Mouse (Mus musculus): ENCODE data around the gene Aldh1l1. TPM values are rescaled to one million over a fixed set of nuclear protein-coding genes. Genes with fewer than 3 reads are reported as not detected.
"Not testable (repeated sequence)": the region's sequence is repeated elsewhere in the genome, so short reads cannot be mapped to it uniquely, and the experiment has no call there.

Gene Aldh1l1
- total RNA-seq, 1 experiment from 2014 or later: not detected

DNA sequence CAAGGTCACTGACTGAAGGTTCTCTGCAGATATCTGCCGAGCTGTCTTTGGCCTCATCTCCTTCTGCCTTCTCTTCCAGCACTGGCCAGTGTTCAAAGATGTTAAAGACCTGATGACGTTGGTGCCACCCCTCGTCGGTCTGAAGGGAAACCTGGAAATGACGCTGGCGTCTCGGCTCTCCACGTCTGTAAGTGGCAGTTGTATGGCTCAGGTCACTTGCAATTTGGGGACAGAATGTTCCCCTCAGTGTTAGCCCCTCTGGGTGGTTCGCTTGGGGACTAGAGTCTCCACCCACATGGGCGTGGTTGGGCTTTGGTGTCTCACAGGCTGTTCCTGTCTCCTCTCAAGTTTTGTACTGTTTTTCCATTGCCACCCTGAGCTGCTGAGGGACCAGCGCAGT is 138.5 kb downstream of the Aldh1l1 start:
- no peak for ATAC-seq (replicated peaks; ENCODE audit: insufficient number of reproducible peaks, low FRiP score, low TSS enrichment, poor library complexity, severe bottlenecking)

DNA sequence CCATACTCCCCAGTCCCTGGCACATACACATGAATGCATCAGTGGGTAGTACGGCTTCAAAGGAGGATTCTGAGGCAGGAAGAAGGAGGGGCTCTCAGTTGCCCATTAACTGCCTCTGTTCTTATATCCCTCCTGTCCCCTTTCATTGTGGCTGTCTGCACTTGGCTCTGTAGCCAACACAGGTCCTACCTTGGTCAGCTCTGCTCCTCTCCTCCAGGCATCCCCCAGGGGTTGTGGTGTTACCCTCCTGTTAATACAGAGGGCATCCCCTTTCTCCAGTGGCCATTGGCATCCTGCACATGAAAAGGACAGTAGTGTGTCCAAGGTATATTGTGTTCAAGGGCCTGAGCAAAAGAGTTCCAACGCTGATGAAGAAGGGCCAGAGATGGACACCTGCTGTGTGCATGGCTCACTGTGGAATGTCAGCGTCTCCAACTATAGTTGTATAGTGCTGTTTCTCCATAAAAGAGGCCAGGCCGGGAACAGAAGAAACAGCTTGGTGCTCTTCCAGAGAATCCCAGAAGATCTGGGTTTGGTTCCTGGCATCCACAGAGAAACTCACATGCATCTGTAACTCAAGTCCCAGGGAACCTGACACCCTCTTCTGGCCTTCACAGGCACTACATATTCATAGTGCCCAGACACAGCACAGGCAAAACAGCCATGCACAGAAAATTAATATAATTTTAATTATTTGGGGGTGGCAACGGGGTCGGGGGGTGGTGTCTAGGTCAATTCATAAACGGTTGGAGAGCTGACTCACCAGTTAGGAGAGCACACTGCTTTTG is 139.2 kb downstream of the Aldh1l1 start:
- ATAC-seq (replicated peaks; ENCODE audit: insufficient number of reproducible peaks, low FRiP score, low TSS enrichment, poor library complexity, severe bottlenecking): no peak

DNA sequence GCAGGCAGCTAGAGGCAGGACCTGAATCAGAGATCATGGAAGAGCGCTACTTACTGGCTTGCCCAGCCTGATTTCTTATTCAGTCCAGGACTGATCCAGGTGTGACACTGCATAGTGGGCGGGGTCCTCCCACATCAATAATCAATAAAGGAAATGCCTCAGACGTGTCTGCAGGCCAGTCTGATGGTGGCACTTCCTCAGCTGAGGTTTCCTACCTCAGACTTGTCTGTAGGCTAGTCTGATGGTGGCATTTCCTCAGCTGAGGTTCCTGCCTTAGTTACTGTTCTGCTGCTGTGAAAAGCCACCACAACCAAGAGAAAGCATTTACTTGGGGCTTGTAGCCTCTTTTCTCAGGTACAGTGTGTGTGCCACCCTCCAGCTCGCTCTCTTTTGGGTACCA is 141.3 kb downstream of the Aldh1l1 start:
- no peak for ATAC-seq (replicated peaks; ENCODE audit: insufficient number of reproducible peaks, low FRiP score, low TSS enrichment, poor library complexity, severe bottlenecking)

DNA sequence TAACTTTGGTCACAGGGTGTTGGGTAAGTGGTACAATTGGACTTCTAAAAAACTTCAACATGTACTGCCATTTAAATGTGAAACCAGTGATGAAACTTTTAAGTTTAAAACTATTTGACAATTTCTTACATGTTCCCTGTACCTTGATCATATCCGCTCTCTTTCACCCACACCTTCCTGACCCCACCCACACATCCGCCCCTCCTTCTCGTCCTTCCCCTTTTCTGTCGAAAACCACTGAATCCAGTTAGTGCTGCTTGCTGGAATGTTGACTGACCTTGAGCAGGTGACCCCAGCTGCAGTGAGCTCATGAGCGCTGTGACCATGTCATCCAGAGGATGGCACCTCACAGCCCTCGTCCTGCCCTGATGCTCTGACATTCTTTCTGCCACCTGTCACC is 143.3 kb downstream of the Aldh1l1 start:
- no peak for ATAC-seq (replicated peaks; ENCODE audit: insufficient number of reproducible peaks, low FRiP score, low TSS enrichment, poor library complexity, severe bottlenecking)

DNA sequence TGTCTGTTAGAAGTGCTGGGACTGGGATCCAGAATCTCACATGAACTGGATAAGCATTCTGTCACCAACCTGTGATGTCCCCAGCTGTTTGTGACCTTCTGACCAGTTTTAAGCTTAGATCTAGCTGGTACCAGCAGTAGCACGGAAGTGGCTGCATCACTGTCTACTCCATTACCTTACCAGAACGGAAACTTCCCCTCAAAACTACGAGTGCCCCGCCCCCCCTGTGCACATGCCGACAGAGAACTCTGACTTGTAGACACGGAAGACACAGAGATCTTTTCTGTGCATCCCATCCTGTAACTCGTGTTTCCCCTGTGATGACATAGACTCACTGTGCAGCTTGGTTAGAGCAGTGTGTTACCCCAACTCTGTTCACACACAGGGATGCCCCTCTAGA is 144.2 kb downstream of the Aldh1l1 start:
- no peak for ATAC-seq (replicated peaks; ENCODE audit: insufficient number of reproducible peaks, low FRiP score, low TSS enrichment, poor library complexity, severe bottlenecking)

DNA sequence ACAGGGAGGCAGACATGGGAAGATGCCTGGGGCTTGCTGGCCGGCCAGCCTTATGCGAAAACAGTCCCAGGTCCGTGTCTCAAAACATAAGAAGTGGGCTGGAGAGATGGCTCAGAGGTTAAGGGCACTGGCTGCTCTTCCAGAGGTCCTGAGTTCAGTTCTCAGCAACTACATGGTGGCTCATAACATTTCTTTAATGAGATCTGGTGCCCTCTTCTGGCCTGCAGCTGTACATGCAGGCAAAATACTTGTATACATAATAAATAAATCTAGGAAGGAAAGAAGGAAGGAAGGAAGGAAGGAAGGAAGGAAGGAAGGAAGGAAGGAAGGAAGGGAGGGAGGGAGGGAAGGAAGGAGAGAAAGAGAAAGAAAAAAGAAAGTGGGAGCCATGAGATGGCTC is 146.3 kb downstream of the Aldh1l1 start:
- ATAC-seq (replicated peaks; ENCODE audit: insufficient number of reproducible peaks, low FRiP score, low TSS enrichment, poor library complexity, severe bottlenecking): not testable (repeated sequence)

DNA sequence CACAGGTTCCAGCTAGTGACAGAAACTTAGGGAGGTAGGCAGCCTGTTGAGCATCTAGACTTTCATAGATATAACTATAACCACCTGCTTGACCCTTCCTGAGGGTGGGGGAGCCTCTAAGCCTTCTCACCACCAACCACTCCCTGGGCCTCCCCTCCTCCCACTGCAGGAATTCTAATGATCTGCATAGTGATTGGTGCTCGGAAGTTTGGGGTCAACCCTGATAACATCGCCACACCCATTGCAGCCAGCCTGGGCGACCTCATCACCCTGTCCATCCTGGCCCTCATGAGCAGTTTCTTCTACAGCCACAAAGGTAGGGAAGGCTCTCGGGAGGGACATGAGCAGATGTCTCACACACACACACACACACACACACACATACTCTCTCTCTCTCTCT is 148.9 kb downstream of the Aldh1l1 start:
- ATAC-seq (replicated peaks; ENCODE audit: insufficient number of reproducible peaks, low FRiP score, low TSS enrichment, poor library complexity, severe bottlenecking): no peak

DNA sequence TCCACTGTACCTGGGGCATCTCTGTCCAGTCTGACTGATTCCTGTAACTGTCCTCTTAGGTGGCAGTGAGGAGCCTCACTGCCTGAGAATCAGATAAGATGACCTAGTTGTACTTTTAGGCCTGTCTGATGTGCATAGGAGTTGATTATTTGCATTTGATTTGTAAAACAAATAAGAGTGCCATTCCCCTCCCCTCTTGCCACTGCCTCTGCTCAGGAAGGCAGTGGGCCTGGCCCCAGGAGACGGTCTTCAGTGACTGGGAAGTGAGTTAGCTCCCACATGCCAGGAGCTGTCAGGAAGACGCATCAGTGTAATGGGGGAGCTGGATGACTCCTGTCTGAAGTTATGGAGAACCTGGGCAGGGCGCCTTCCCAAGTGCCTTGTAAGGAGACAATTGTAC is 149.4 kb downstream of the Aldh1l1 start:
- ATAC-seq (replicated peaks; ENCODE audit: insufficient number of reproducible peaks, low FRiP score, low TSS enrichment, poor library complexity, severe bottlenecking): no peak

DNA sequence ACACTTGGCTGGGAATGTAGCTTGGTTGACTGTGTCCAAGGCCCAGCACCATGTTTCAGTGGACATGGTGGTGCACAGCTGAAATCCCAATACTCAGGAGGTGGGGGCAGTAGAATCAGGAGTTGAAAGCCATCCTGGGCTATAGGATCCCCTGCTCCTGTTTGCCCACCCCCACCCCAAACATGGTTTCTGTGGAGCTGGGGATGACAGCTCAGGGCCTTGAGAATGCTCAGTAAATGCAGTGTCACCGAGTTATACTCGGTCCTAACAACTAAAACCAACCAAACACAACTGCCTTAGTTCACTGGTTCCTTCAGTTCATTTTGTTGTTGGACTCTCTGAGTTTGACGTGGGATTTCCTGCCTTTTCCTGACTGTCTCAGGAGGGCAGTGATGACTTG is 156.8 kb downstream of the Aldh1l1 start:
- no peak for ATAC-seq (replicated peaks; ENCODE audit: insufficient number of reproducible peaks, low FRiP score, low TSS enrichment, poor library complexity, severe bottlenecking)

DNA sequence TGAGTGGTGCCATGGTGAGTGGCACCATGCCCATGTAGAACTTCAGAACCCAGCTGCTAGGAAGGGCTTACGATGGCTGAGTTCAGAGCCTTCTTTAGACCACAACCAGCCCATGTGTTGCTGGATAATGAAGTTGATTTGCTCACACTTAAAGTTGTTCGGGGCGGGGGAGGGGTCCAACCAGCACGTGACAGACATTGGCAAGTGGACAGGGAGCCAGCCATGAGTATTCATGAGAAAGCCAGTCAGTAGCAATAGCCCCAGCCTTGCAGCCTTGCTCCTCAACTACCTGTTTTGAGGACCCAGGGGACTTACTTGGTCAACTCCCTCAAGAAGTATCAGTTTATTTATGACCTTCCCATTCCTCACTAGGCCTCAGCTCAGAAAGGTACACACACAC is 158.7 kb downstream of the Aldh1l1 start:
- ATAC-seq (replicated peaks; ENCODE audit: insufficient number of reproducible peaks, low FRiP score, low TSS enrichment, poor library complexity, severe bottlenecking): no peak

DNA sequence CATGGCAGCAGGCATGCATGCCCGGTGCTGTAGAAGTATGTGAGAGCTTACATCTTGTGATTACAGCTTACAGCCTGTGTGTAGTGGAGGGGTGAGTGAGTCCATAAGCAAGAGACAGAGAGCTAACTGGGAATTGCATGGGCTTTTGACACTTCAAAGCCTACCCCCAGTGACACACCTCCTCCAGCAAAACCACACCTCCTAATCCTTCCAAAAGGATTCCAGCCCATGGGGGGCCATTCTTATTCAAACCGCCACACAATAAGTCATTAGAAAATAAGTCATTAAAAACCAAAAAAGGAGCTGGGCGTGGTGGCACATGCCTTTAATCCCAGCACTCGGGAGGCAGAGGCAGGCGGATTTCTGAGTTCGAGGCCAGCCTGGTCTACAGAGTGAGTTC is 162.2 kb downstream of the Aldh1l1 start:
- ATAC-seq (replicated peaks; ENCODE audit: insufficient number of reproducible peaks, low FRiP score, low TSS enrichment, poor library complexity, severe bottlenecking): no peak

DNA sequence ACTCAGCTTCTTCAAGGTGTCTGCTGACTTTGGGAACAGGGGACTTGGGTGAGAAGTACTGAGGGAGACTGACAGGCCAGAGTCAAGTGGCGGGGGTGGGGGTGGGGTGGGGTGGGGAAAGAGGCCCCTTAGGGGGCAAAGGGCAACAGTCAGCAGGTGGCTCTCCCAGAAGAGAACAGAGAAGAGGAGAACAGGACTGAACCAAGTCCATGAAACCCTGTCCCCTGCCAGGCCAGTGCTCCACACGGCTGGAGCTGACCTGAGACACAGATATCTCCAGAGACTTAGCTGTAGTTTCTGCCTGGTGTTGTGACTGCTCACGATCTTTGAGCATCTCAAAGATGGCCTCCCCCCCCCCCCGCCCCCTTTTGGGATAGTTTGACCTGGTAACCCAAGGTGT is 163.1 kb downstream of the Aldh1l1 start:
- no peak for ATAC-seq (replicated peaks; ENCODE audit: insufficient number of reproducible peaks, low FRiP score, low TSS enrichment, poor library complexity, severe bottlenecking)

Other genes with a start within 250 kb of the Aldh1l1 start
- not detected in 3 replicates for gene Vmn1r54, start 240.1 kb upstream of the Aldh1l1 start, total RNA-seq (2017)
- gene BC048671, start 185.2 kb upstream of the Aldh1l1 start, total RNA-seq (2017): not detected in 3 replicates
- gene Chst13, start 161.2 kb upstream of the Aldh1l1 start, total RNA-seq (2017): 4.2 to 5.0 TPM in 2 of 3 replicates, not detected in the other
- not detected in 3 replicates for gene Uroc1, start 153.1 kb upstream of the Aldh1l1 start, total RNA-seq (2017)
- gene Zxdc, start 116.9 kb upstream of the Aldh1l1 start, total RNA-seq (2017): 7.6 to 13.6 TPM (median 9.1 TPM) in 3 replicates
- gene Cfap100, start 57.6 kb upstream of the Aldh1l1 start, total RNA-seq (2017): not detected in 3 replicates
- not detected in 3 replicates for gene Klf15, start 23.9 kb upstream of the Aldh1l1 start, total RNA-seq (2017)
- 10.1 to 17.7 TPM (median 15.7 TPM) in 3 replicates for gene Slc41a3, start 118.3 kb downstream of the Aldh1l1 start, total RNA-seq (2017)

Measured in monocyte, adult 5-6 weeks (primary cell).